Mouse (Mus musculus) ovary, postnatal 14 days (tissue): ENCODE data around the gene Rnf43.

Experiments used
- DNase-seq: peaks from one replicate; pipeline ENCODE4 v3.0.0; 2022; ENCODE audit warnings: low spot score

The Rnf43 gene

DNA sequence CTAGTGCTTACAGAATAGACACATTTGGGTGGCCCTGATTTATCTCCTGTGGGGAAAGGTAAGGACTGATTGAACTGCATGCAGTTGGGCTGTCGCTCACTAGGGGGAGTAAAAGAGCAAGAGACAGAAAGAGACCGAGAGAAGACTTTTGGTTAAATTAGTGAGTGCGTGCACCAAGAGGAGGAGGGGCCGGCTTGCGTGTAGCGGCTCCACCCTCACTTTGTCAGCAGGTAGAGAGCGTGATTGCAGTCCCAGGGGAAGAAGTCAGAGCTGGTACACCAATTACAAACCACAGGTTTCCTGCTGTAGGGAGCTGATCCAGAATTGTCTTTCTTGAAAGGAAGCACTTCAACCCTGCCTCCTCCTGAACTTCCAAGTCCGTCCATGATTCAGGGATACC is at the start of gene Rnf43:
Rnf43 (plus strand) TSS at position 316 of the 400 bp plus-strand sequence.
- DNase-seq: peak; percentile 82

DNA sequence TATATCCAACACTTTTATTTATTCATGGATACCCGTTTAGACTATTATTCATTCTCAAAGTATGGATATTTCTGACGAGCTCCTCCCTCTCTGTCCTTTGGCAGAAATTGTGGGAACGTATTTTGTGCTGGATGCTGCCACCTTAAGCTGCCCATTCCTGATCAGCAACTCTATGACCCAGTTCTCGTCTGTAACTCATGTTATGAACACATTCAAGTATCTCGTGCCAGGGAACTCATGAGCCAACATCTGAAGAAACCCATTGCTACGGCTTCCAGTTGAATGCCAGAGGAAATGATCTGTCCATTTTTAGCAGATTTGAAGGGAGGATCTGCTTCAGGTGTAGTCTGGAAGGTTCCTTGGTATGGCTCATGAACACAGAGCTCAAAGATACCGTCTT is 48.5 kb upstream of the Rnf43 start:
- DNase-seq: no peak

DNA sequence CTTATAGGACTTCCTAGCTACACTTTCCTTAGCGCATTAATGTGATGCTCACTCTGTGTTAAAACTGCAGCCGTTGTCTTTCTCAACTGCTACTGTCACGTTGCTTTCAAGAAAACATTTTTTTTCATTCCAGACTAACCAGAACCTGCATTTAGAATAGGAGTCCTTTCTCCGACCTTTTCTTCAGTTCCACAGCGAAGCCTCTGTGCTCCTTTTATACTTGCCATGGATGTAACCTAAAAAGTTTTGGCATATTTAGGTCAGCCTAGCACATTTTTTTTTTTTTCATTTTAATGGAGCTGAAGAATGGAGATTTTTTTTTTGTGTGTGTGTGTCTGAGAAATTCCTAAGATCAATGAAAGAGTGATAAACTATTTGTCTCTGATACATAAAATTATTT is 47.0 kb upstream of the Rnf43 start:
- DNase-seq: no peak

DNA sequence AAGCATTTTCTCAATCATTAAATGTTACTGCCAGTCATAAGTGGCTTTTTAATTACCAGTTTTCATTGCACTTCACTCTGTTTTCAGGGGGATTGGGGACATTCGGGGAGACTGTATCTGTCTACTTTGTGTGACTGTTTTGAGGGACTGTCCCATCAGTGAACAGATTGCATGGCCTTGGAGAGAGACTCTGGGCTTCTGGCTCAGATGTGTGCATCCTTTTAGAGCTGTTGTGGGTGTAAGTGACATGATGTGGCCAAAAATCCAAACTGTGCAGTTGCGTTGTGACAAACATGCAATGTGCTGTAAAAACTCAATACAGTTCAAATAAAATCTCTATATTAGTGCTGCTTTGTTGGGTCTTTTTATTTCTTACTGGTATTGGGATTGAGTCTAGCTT is 46.6 kb upstream of the Rnf43 start:
- no peak for DNase-seq

DNA sequence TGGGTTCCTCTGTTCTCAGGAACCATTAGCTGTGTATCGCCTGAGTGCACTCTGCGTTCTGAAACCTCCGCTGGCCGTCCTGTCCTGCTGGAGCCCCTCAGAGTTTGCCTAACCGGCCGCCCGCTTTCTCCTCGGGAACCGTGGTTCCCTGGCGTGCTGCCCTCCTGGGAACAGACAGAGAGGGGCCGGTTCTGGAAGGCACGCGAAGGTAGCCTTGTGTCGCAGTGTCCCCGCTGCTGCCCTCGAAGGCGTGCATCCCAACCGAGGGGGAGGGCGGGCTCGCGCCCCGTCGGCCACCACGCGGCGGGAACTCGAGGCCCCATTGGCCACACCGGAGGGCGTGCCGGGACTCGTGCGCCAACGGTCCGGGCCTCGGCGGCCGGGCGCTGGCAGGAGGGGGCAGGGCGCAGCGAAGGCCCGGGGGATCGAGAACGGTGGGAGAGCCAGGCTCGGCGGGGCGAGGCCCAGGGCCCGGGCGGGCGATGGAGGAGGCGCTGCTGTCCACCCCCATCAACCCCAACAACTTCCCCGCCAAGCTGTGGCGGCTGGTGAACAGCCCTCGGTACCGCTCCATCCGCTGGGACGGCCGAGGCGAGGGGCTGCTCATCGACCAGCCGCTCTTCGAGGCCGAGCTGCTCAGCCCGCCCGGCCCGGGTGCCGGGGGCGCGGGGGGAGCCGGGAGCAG is 45.6 kb upstream of the Rnf43 start, which contains the start of gene Hsf5:
Hsf5 (plus strand) TSS at position 375 of the 685 bp plus-strand sequence.
- DNase-seq: no peak

DNA sequence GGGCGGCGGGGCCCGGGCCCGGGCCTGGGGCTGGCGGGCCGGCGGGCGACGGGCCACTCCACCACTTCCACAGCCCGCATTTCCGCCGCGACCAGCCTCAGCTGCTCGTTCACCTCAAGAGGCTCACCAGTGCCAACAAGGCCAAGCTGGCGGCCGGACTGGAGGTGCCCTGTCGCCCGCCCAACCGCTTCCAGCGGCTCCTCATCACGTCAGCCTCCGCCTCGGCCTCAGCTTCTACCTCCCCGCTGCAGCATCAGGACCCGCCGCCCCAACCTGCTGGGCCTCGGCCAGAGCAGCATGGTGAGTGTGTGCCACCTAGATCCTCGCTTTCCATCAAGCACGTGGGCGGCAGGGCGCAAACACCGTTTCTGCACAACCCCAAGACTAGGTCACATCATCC is 44.9 kb upstream of the Rnf43 start:
- no peak for DNase-seq

DNA sequence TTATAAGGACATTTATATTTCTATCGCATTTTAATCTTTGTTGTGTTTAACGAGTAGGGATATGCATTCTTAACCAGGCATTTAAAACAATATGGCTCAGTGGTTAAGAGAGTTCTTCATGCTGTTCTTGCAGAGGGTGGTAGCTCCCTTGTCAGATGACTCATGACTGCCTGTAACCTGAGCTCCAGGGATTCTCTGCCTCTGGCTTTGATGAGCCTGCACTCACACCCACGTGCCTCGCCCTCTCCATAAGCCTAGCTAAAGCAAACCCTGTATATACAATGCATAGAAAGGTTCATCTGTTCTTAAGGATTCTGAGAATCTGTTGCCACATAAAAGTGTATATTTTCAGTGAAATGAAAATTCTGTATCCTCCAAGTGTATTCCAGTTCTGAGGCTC is 39.4 kb upstream of the Rnf43 start:
- DNase-seq: no peak

DNA sequence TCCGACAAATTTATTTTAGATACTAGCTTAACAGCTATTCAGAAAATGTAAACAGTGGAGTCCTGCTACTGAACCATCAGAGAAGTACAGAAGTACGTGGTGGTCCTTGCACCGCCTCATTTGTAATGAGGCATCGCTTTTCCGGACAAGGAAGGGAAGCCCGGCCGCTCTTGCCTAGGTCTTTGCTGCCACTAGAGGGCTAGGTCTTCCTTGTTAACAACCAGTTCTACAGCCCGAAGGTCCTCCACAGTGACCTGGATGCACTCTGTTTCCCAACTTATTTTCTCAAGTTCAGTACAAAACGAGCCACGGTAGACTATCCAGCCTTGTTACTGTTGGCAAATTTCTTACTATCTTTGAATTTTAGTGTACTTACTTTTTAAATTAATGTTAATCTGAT is 32.7 kb upstream of the Rnf43 start:
- DNase-seq: peak; percentile 27

DNA sequence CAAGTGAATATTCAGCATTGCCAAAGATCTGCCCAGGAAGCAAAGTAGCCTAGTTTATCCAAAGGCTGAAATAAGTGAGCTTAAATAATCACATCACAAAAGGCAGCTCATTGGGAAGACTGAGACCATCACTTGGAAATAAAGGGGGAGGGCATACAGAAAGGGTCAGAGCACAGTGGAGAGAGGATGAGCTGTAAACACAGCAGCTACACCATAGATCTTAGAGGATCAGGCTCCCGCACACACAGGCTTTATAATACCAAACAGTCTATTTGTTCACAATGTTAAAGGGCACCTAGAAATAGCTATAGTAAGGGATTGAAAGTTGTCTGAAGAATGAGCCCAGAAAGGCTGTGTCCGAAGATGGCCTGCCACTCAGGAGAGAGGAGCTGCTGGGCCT is 23.7 kb upstream of the Rnf43 start:
- DNase-seq: no peak

DNA sequence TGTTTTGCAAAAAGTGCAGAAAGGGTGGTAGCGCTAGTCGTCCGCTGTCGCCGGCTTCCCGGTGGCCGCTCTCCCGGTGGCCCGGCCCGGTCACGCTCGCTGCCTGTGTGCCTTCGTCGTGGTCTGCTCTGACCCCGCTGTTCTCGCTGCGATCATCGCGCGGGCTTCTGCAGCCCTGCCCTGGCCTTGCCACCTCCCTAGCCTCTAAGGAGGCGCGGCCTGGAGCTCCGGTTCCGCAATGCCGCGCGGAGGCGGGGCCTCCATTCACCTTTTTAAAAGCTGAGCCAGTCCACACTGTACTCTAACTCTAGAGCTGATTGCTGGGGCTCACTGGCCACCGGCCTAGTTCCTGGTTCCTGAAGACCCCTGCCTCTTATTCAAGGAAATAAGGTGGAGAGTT is 23.3 kb upstream of the Rnf43 start:
- DNase-seq: peak; percentile 59

DNA sequence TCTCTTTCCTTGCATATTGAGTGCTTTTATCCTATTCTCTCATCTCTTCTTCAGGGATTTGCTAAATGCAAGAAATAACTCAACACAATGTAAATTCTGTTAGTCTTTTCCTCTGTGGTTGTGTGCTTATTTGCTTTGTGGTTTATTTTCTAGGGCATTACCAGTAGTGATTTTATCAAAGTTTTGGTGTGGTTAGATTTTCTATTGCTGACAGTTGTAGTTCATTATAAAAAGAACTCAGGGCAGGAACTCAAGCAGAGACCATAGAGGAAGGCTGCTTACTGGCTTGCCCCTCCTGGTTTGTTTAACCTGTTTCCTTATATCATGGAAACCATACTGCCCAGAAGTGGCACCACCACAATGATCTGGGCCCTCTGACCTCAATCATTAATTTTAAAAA is 19.7 kb upstream of the Rnf43 start:
- no peak for DNase-seq

DNA sequence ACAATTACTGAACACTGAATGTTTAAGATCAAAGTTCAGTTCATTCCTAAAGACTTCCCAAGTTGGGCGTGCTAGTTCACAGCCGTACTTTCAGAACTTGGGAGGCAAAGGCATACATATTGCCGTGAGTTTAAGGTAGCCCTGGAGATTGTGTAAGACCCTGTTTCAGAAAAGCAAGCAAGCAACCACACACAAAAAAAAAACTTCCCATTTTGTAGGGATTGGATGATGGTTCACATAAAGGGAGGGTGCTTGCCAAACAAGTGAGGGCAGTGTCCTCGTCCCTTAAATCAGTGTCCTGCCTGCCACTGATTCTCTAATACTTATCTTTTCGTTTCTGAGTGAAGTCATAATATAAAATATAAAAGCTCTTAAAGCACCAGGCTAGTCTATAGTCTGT is 7.8 kb upstream of the Rnf43 start:
- no peak for DNase-seq

DNA sequence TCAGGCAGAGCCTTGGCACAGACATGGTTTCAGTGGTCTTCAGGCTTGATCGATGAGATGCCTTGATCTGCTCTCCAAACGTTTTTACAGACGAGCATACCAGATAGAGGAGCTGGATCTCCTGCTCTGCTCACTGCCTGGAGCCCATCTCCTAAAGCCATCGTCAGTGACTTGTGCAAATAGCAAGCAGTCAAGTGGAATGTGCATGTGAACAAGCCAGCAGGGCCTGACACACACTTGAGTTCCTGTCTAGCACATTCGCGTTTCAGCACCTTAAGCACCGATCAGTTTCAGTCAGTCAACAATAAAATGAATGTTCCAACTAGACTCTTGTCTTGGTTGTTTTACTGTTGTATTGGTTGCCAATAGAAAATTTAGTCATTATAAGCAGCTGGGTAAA is 3.3 kb upstream of the Rnf43 start:
- DNase-seq: no peak

DNA sequence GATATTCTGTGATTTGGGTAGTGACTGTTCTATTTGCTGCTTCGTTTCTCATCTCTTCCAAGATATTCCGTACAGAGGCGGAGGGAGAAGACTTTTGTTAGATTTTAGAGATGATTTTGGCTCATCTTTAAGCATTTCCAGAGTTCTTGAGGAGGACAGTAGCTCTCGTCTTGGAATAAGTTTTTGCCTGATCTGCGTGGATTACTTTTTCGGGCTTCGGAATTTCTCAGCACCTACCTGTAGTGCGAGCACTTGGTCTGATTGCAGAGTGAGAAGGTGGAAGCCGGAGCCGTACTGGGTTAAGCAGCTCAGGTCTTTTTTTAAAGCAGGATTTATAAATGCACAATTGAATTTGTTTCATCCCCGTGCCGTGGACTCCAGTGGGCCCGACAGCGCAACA is 300 bp downstream of the Rnf43 start:
- DNase-seq: no peak

DNA sequence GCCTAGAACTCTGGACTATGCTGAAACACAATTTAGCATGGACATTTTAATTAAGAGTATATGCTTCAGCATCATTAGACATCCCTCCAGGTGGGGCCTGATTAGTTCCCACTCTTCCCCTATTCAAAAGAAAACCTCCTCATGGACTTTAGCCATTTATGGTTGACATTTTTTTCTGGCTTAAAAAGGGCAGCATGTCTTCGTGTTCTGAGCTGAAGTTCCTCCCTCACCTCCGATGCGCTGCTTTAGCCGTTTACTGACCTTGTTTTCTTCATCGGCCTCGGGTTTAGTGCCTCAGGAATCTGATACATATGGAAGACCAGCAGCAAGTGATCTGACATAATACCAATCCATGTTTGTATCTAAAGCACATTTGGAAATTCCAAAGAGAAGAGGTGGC is 1.4 kb downstream of the Rnf43 start:
- no peak for DNase-seq

DNA sequence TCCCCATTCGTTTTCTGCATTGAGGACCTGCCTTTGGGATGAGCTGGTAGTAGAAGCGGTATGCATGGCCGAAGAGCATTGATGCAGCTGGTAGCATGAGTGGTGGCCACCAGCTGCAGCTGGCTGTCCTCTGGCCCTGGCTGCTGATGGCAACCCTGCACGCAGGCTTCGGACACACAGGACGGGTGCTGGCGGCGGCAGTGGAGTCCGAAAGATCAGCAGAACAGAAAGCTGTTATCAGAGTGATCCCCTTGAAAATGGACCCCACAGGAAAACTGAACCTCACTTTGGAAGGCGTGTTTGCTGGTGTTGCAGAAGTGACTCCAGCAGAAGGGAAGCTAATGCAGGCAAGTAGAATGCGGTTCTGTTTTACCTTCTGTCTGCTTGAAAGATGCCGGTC is 2.0 kb downstream of the Rnf43 start:
- DNase-seq: no peak

DNA sequence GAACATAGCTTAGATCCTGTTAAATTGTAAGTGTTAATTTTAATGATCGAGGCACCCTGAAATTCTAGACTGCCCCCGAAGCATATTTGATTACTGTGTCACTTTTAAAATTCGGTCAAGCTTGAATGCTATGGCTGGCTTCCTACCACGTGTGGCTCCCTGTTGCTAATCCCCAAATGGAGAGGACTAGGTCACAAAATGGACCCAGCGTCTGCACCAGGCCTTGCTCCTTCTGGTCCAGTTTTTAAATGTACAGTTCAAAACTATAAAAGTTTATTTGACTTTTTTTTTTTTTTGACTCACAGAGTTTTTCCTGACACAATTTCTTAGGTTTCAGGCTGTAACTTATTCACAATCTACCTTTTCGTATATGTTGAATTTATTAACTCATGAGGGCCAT is 2.7 kb downstream of the Rnf43 start:
- no peak for DNase-seq

DNA sequence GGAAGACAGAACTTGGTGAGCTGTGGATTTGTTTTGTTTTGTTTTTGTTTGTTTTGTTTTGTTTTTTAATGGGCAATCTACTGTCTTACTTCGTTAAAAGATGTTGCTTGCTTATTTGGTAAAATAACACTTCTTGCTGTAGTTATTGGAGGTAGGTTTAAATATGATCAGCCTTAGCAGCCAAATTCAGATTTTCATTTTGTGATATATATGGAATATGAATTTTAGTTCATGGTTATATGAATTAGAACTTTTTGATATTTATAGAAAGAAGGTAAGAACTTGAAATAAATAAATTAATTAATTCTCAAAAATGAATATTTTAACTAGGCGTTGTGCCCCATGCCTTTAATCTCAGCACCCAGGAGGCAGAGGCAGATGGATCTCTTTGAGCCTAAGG is 3.1 kb downstream of the Rnf43 start:
- no peak for DNase-seq

DNA sequence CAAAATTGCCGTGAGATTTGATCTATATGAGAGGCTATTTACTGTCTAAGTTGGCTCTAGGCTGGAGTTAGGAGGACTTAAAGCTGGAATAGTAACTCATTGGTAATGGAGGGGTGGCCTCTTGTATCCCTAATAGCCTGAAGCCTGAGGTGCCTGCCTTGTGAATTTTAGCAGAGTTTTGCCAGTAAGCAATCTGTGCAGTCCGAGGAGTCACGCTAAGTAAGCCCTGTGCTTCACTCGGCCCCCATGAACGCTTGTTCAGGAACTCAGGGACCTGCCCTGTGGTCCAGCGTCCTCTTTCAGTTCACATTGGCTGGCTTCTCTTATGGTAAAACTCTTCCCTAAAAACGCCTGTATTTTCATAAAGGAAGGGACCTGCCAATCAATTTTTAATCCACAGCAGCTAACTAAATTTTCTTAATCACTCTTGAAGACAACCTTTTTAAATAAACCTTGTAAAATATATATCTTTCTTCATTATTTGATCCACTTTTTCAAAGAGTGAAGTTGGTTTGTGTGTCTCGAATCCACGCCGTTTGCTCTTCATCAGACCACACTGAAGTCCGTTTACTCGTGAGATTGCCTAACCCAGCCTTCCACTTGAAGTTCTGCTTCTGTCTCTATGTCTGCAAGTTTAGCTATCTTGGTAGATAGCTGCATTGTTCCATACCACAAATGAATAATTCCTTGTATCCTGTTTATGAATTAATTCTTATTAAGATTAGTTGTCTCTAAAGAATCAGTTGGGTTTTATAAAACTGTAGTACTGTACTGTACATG is 3.9 kb downstream of the Rnf43 start:
- DNase-seq: no peak

DNA sequence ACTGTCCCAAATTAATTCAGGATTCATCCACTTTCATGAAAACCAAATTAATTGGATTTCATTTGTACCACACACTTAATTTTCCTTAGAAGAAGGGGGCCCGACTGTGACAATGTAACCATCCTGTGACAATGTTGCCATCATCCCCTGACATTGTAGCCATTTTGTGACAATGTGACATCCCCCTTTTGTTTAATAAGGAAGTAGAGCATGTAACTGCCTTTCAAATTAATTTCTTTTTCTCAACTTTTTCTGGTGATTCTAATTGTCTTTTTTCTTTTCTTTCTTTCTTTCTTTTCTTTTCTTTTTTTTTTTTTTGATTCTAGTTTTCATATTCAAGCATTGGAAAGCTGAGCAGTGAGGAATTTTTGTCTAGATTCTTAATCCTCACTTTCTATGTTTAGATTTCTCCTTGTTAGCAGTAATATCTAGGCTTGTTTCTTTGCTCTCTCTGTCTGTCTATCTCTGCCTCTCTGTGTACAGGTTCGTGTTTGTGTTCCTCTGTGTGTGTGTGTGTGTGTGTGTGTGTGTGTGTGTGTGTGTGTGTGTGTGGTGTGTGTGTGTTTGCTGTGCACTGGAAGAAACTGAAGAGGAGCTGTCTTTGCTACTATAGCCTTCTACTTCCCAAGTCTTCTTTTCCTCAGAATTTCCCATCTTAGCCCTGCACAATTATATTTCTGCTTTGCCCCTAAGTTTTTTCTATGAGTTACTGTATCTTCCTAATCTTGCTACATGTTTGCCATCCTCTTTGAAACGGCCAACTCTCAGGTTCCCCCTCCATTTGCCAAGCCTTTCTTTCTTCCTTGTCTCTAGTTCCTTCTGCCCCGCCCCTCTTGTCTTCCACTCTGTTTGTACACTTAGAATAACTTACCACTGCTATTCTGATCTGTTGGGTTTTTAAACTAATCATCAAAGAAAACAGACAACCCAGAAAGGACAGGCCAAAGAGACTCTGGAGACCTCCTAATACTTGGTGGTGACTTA is 4.9 kb downstream of the Rnf43 start:
- DNase-seq: no peak

DNA sequence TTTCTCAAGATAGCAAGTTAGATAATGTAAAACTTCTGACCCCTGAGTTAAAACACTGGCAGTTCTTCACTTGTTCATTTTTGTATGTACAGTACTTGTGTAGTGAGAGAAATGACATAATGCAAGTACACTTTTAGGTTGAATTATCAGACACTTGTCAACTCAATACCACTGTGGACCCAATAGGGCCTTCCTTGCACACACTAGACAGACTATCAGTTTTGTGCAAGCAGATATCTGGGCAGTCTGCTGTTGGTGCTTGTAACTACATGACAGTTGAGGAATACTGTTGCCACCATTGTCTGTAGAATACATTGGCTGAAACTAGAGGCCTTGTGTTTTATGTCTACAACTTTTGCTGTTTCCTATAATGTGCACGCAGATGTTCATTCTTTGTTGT is 10.8 kb downstream of the Rnf43 start:
- no peak for DNase-seq

DNA sequence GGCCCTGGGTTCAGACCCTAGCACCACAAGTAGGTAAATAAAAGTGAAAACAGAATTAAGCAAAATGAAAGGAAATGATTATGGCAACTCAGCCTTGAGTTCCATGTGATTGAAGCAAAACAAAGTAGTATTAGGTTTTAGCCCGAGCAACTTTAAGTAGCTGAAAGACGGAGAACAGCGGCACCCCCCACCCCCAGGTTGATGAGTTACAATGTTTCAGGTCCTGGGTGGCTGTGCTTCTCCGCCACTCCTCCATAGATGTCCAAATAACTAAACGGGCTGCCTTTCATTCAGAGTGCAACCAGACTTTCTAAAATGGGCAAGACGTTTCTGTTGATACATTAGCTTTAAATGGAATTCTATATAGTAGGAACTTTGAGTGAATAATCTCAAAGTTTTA is 13.1 kb downstream of the Rnf43 start:
- DNase-seq: no peak

DNA sequence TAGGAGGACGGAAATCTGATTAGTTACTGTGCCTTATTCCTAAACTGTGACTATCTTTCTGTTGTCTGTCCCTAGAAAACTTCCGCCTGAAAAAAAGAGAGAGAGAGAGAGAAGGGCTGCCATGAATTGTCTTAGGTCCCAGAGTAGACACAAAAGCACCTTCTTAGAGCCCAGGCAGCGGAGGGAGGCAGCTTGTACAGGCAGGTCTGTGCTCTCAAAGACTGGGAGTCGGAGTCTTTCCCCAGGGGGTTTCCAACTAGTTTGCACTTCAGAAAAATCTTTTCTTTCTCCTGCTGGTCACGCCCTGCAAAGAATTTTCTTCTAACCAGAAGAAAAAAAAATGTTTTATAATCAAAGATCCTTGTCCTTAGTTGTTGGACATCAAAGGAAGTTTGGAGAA is 15.2 kb downstream of the Rnf43 start:
- DNase-seq: no peak
